Mouse (Mus musculus) heart, adult 2 months (tissue): ENCODE data around the gene Tgfb1. TPM values are rescaled to one million over a fixed set of nuclear protein-coding genes. Genes with fewer than 3 reads are reported as not detected.

Source experiments
- DNase-seq, 2 experiments: peaks; one replicate each; pipeline ENCODE4 v3.0.0; 2021
- H3K27ac ChIP-seq: fragments of 200-600 bp; 2 replicates; pipeline ENCODE4 v1.8.1; 2022
- H3K27me3 ChIP-seq: fragments of 200-500 bp; 2 replicates; pipeline ENCODE4 v1.6.1; 2012; ENCODE audit warnings: mild to moderate bottlenecking, low read length, inconsistent platforms, mixed read lengths; ENCODE audit not compliant: control insufficient read depth, insufficient read depth
- H3K36me3 ChIP-seq: fragments of 200-500 bp; 2 replicates; pipeline ENCODE4 v1.6.1; 2012; ENCODE audit warnings: low read length, inconsistent platforms; ENCODE audit not compliant: control insufficient read depth, insufficient read depth
- H3K4me1 ChIP-seq: fragments of 200-500 bp; 2 replicates; pipeline ENCODE4 v1.6.1; 2011; ENCODE audit warnings: low read length; ENCODE audit not compliant: control insufficient read depth, insufficient read depth
- H3K4me3 ChIP-seq: fragments of 200-600 bp; 2 replicates; pipeline ENCODE4 v1.8.1; 2022
- H3K79me2 ChIP-seq: fragments of 200-500 bp; replicated peaks from 2 replicates; pipeline ENCODE4 v1.6.1; 2012; ENCODE audit warnings: mild to moderate bottlenecking, inconsistent platforms, low read length, moderate library complexity, mixed read lengths; ENCODE audit not compliant: control insufficient read depth, insufficient read depth
- H3K9ac ChIP-seq: fragments of 200-500 bp; 2 replicates; pipeline ENCODE4 v1.6.1; 2012; ENCODE audit warnings: low read depth, mild to moderate bottlenecking, control low read depth, inconsistent platforms, low read length, mixed read lengths
- CTCF ChIP-seq: fragments of 200-600 bp; IDR thresholded peaks from 2 replicates; pipeline ENCODE4 v1.8.1; 2022; ENCODE audit warnings: antibody characterized with exemption, mild to moderate bottlenecking, moderate library complexity
- EP300 ChIP-seq: fragments of 200-500 bp; IDR thresholded peaks from 2 replicates; pipeline ENCODE4 v1.6.1; 2011; ENCODE audit warnings: low read depth, low read length, control low read depth; ENCODE audit not compliant: insufficient read depth
- POLR2A ChIP-seq: fragments of 200-500 bp; IDR thresholded peaks from 2 replicates; pipeline ENCODE4 v1.6.1; 2011; ENCODE audit warnings: mild to moderate bottlenecking, low read depth, low read length, control low read depth; ENCODE audit not compliant: insufficient read depth
- WGBS: fragments of 180-500 bp; shearing (Covaris S2); methylation state at CpG from one replicate; pipeline ENCODE4 v1.1.7; 2018; 5-methylcytosine and 5-hydroxymethylcytosine counted together
- intact Hi-C: fragments of 180-260 bp; cut with DNase I; formaldehyde crosslinking; loops from one replicate; pipeline ENCODE4 v1.15.1; 2025
- polyA plus RNA-seq: library from polyadenylated mRNA; depleted of rRNA; stranded (reverse); fragments of >200 nt; gene quantifications from 2 replicates; pipeline ENCODE4 v1.2.3, GENCODE M21; 2012
- total RNA-seq, 2 experiments: library from RNA; stranded (reverse); gene quantifications; 2 replicates each; pipeline ENCODE4 v1.2.3; 2021

Tgfb1 gene
- total and polyA plus RNA-seq, 3 experiments: 21.5 to 24.7 (median 22.5) TPM

DNA sequence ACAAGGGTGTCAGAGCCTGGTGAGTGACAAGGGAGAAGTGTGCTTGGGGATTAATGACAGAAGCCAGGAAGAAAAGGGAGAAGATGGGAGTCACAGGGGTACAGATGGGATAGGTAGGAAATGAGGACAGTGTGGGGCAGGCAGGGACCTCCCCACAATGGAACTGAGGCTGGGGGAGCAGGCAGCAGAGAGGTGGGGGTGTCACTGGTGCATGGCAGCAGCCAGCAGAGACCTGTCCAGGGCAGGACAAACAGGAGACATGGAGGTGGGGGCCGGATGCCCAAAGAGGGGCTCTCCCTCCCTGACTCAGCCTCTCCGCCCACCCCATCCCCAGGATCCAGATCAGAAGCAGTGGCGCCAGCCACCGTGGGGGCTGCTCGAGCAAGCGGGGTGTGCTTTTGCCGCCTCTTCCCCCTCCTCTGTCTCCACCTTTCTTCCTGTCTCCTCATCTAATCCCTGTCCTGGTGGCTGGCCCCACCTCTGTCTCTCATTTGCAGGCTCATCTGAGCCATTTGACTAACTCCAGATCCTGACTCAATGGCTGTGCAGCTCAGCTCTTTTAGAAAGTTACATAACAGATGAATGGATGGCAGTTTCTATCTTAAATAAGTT, 23.8 kb downstream of the Tgfb1 start:
- TF ChIP-seq CTCF (no peak), EP300 (no peak), POLR2A (0 out of 2 replicates have a peak, but pooled peaks have one; percentile 14)
- Histone ChIP-seq H3K27ac (peak overlapping the region; percentile 62), H3K9ac (peak overlapping the region; percentile 56; the same call in 1 of the 2 replicates), H3K4me1 (peaks cover 37% of the 10 kb centered on the region), H3K36me3 (peaks cover 4% of the 10 kb centered on the region), H3K27me3 (no peaks in the 10 kb centered on the region), H3K4me3 (no peak overlapping the region), H3K79me2 (no peaks in the 10 kb centered on the region)
- intact Hi-C loops: no loop called here
- 24% methylated on average over 7 of the region's 7 CpGs for WGBS
- peak in 1 of 2 experiments; percentile 46 for DNase-seq

DNA sequence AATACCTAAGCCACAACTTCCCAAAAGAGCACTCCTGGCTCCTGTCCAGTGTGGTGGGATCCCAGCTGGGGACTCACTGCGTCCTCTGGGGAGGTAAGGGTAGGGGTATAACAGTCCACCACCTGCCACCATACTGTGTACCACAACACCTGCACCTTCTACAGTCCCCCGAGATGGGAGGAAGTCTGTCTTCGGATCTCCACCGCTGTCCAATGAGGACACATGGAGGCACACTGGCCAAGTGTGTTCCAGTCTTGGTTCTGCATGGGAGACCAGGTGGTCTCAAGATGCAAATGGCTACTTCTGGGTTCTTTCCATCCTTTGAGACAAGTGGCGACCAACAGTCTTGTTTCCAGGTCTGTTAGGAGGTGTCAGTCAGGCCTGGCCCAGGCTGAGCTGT, 24.4 kb downstream of the Tgfb1 start:
- DNase-seq: peak in 1 of 2 experiments; percentile 34
- Histone ChIP-seq H3K4me1 (peaks cover 33% of the 10 kb centered on the region), H3K27ac (peak overlapping the region; percentile 62), H3K36me3 (peaks cover 4% of the 10 kb centered on the region), H3K4me3 (no peak overlapping the region), H3K27me3 (no peaks in the 10 kb centered on the region), H3K9ac (no peak overlapping the region), H3K79me2 (no peaks in the 10 kb centered on the region)
- intact Hi-C loops: no loop called here
- TF ChIP-seq POLR2A: no peak
- no peak for TF ChIP-seq EP300
- 60% methylated on average over 5 of the region's 5 CpGs for WGBS

DNA sequence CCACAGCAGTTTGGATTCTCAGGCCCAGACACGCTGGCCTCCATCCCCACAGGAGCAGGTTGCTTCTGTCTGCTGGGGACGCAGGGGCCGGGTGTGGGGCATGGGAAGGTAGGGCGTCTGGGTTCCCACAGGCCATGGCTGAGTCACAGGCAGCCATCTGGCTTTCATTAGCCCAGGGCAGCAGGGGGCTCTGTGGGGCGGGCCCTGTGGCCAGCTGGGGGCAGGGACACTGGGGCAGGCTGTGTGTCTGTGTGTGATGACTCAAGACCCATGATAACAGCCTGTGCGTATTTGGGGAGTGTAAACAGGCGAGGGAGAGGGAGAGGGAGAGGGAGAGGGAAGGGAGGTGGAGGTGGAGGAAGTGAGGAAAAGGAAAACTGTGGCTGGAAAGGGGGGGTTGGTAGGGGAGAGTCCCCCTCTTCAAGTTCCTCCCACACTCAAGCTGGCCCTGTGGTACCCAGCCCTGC, 25.0 kb downstream of the Tgfb1 start:
- 0 out of 2 replicates have a peak, but pooled peaks have one; percentile 36 for TF ChIP-seq EP300
- TF ChIP-seq POLR2A: 0 out of 2 replicates have a peak, but pooled peaks have one; percentile 14
- no peak for TF ChIP-seq CTCF
- Histone ChIP-seq H3K36me3 (no peaks in the 10 kb centered on the region), H3K27me3 (no peaks in the 10 kb centered on the region), H3K4me1 (peaks cover 29% of the 10 kb centered on the region), H3K79me2 (no peaks in the 10 kb centered on the region), H3K4me3 (no peak overlapping the region), H3K9ac (no peak overlapping the region), H3K27ac (peak overlapping the region; percentile 62)
- whole genome bisulfite sequencing: 26% methylated on average over 7 of the region's 7 CpGs
- intact Hi-C loops: no loop called here
- peak; percentile 74 to 82 for DNase-seq

DNA sequence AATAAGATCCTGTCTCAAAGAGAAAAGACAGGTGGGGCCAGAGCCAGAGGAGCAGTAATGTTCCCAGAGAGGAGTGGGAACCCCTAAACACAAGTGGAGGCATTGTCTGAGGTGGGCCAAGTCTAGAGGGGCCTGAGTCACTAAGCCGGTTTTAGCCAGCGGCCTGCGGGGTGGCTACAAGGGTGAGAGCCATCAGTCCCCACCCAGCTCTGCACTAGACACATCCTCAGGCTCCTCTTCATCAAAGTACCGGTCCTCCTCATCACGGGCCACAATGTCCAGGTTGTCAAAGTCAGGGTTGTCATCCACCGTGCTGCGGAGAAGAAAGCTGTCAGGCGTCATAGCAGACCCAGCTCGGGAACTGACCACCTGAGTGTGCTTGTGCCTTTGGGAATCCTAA, 26.0 kb downstream of the Tgfb1 start:
- WGBS: 89% methylated on average over 9 of the region's 9 CpGs
- no peak overlapping the region; the same call in 1 of the 2 replicates for H3K27ac ChIP-seq

DNA sequence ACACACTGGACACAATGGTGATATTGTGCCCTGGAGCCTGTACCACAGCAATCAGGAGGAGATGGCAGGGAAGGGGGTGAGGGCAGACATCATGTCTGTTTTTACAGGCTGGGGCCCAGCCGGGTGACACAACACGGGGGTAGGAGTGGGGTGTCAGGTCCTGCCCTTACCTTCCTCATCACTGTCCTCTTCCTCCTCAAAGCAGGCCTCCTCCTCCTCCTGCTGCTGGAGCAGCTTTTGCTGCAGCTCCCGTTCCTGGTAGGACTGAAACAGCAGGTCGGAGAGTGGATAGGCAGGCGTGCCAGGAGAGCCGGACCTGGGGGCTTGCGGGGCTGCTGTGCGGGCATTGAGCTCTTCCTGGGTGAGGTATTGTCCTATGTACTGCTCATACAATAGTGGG, 27.8 kb downstream of the Tgfb1 start:
- DNase-seq: no peak
- intact Hi-C loops: no loop called here
- no peaks in the 10 kb centered on the region for H3K79me2 ChIP-seq
- no peak overlapping the region for H3K9ac ChIP-seq
- peaks cover 19% of the 10 kb centered on the region for H3K4me1 ChIP-seq
- TF ChIP-seq EP300: no peak
- TF ChIP-seq CTCF: no peak
- TF ChIP-seq POLR2A: no peak
- H3K4me3 ChIP-seq: no peak overlapping the region
- no peaks in the 10 kb centered on the region; the same call in 1 of the 2 replicates for H3K36me3 ChIP-seq
- H3K27me3 ChIP-seq: no peaks in the 10 kb centered on the region
- no peak overlapping the region for H3K27ac ChIP-seq
- 86% methylated on average over 8 of the region's 8 CpGs for WGBS

More for the DNA sequence above, 26.0 kb downstream of the Tgfb1 start:
- TF ChIP-seq POLR2A (no peak), CTCF (no peak), EP300 (no peak)
- intact Hi-C loops: no loop called here
- Histone ChIP-seq H3K27me3 (no peaks in the 10 kb centered on the region), H3K4me3 (no peak overlapping the region), H3K36me3 (no peaks in the 10 kb centered on the region; the same call in 1 of the 2 replicates), H3K9ac (no peak overlapping the region), H3K4me1 (peaks cover 21% of the 10 kb centered on the region), H3K79me2 (no peaks in the 10 kb centered on the region)
- no peak for DNase-seq

DNA sequence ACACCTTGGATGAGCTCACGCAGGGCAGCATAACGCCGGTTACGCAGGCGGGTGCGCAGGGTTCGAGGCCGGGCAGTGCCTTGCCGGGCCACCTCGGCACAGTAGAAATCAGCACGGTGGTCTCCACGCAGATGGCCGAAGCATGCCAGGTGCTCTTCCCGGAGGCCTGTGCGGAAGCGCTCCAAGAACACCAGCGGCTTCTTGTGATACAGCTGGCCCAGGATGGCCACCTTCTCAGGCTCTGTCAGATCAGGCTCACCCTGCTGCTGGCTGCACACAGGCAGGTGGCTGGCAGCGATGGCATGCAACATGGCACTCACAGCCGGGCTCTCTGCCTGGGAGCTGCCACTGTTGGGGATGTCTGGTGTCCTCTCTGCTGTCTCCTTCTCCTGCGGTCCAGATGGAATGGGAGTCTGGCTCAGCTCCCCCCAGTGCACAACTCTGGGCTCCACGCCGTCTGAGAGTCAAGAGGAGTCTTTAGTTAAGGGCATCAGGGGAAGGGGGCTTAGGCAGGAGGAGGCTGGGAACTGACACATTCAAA, 29.0 kb downstream of the Tgfb1 start:
- H3K79me2 ChIP-seq: no peaks in the 10 kb centered on the region
- H3K4me3 ChIP-seq: no peak overlapping the region
- 96% methylated on average over 22 of the region's 22 CpGs for WGBS
- TF ChIP-seq POLR2A (no peak), EP300 (no peak), CTCF (no peak)
- no peaks in the 10 kb centered on the region; the same call in 1 of the 2 replicates for H3K36me3 ChIP-seq
- intact Hi-C loops: no loop called here
- H3K27me3 ChIP-seq: no peaks in the 10 kb centered on the region
- H3K27ac ChIP-seq: no peak overlapping the region
- no peak overlapping the region for H3K9ac ChIP-seq
- H3K4me1 ChIP-seq: peaks cover 12% of the 10 kb centered on the region
- no peak for DNase-seq
